In the genomic region with DNA sequence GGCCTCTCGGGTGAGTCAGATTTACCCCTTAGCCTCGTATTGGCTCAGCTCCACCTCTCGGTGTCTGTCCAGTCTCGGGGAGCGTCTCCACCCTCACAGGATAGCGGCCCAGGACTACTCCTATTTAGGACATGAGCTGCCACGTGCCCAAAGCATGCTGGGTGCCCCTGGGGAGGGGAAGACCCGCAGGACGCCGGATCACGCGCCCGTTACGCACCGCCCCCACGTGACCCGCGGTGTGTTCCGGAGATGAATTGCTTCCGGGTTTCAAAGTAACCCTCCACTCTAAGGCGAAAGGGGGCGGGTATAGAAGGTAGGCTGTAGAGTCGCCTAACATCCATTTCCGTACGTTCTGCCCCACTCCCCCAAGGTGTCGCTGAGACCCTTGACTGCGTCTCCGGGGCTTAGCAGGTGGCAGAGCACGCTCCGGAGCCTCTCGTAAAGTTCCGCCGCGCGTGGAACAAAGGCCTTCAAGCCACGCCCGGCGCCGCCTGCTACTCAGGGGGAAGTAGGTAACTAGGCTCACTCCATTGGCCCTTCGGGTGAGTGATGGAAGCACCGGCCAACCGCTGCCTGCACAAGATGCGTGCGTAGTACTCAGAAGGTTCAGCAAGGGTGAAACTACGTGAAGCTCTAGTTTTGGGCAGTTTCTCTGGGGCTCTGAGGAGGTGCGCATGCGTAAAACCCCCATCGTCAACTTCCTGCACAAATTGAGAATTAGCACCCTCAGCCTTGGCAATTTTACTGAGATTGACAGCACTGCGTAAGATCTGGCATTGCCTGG, we compare ENCODE assay signal across 8 mouse cellular contexts. TPM values are rescaled to one million over a fixed set of nuclear protein-coding genes. Genes with fewer than 3 reads are reported as not detected.
DNase-seq lines count a peak whose midpoint lies in the region; ATAC-seq lines count a peak whose summit lies in the region.

No protein-coding gene starts in this region.

- H3K36me3 ChIP-seq in heart, embryonic 13.5 days = peaks cover 27% of the 10 kb centered on the region
- peaks cover 20% of the 10 kb centered on the region for H3K36me3 ChIP-seq in liver, embryonic 12.5 days
- H3K36me3 ChIP-seq in stomach, embryonic 15.5 days = peaks cover 11% of the 10 kb centered on the region; the same call in 1 of the 2 replicates

- DNase-seq in CD4-positive, CD25-positive, alpha-beta regulatory T cell, adult 2 months (ENCODE audit: low read depth, low spot score) = peak; percentile 99
- DNase-seq in fat pad, adult 2 months (ENCODE audit: extremely low read depth, low read depth, low spot score) = peak; percentile 92
- peak; percentile 100 for DNase-seq in kidney, postnatal 10 days
- peak; percentile 99 for DNase-seq in natural killer cell, adult 2 months (ENCODE audit: low spot score in 2 of 2)

- ATAC-seq in heart, embryonic 13.5 days (ENCODE audit: extremely low read depth, insufficient number of reproducible peaks, low FRiP score, low TSS enrichment) = peak; percentile 94
- ATAC-seq in liver, embryonic 12.5 days = peak; percentile 99
- peak; percentile 99 for ATAC-seq in stomach, embryonic 15.5 days (ENCODE audit: insufficient read depth, low FRiP score, low read depth)

- peak overlapping the region; percentile 100 for H3K27ac ChIP-seq in brown adipose tissue, adult 24 weeks (replicated peaks; ENCODE audit: low read depth, low read length)
- peak overlapping the region; percentile 98 for H3K27ac ChIP-seq in heart, embryonic 13.5 days (replicated peaks)
- H3K27ac ChIP-seq in liver, embryonic 12.5 days = peak overlapping the region; percentile 90
- peak overlapping the region; percentile 98 for H3K27ac ChIP-seq in stomach, embryonic 15.5 days

- peaks cover 2% of the 10 kb centered on the region for H3K4me1 ChIP-seq in brown adipose tissue, adult 24 weeks (ENCODE audit: control insufficient read depth, insufficient read depth, insufficient read length, low read length)
- peaks cover 23% of the 10 kb centered on the region for H3K4me1 ChIP-seq in heart, embryonic 13.5 days
- H3K4me1 ChIP-seq in liver, embryonic 12.5 days = peaks cover 11% of the 10 kb centered on the region
- peaks cover 7% of the 10 kb centered on the region; the same call in 1 of the 2 replicates for H3K4me1 ChIP-seq in stomach, embryonic 15.5 days

- peak overlapping the region; percentile 88 for H3K9ac ChIP-seq in heart, embryonic 13.5 days
- H3K9ac ChIP-seq in liver, embryonic 12.5 days = peak overlapping the region; percentile 76
- peak overlapping the region; percentile 51; the same call in 1 of the 2 replicates for H3K9ac ChIP-seq in stomach, embryonic 15.5 days

- H3K4me2 ChIP-seq in heart, embryonic 13.5 days = peak overlapping the region; percentile 71
- peak overlapping the region; percentile 81 for H3K4me2 ChIP-seq in liver, embryonic 12.5 days
- peak overlapping the region; percentile 52 for H3K4me2 ChIP-seq in stomach, embryonic 15.5 days

- WGBS in heart, embryonic 13.5 days = under 1% methylated on average over 49 of the region's 49 CpGs
- WGBS in liver, embryonic 12.5 days (ENCODE audit: insufficient replicate concordance) = under 1% methylated on average over 49 of the region's 49 CpGs
- under 1% methylated on average over 49 of the region's 49 CpGs for WGBS in stomach, embryonic 15.5 days

- H3K9me3 ChIP-seq in heart, embryonic 13.5 days = no peaks in the 10 kb centered on the region
- no peaks in the 10 kb centered on the region for H3K9me3 ChIP-seq in liver, embryonic 12.5 days (replicated peaks)
- no peaks in the 10 kb centered on the region for H3K9me3 ChIP-seq in stomach, embryonic 15.5 days

- H3K27me3 ChIP-seq in heart, embryonic 13.5 days (replicated peaks) = peaks cover 17% of the 10 kb centered on the region
- peaks cover 4% of the 10 kb centered on the region; the same call in 1 of the 2 replicates for H3K27me3 ChIP-seq in liver, embryonic 12.5 days (replicated peaks)
- no peaks in the 10 kb centered on the region for H3K27me3 ChIP-seq in stomach, embryonic 15.5 days (replicated peaks)

- peak overlapping the region; percentile 80 for H3K4me3 ChIP-seq in brown adipose tissue, adult 24 weeks (ENCODE audit: insufficient read depth, low read depth, low read length)
- H3K4me3 ChIP-seq in heart, embryonic 13.5 days = peak overlapping the region; percentile 68
- peak overlapping the region; percentile 70 for H3K4me3 ChIP-seq in liver, embryonic 12.5 days
- peak overlapping the region; percentile 58 for H3K4me3 ChIP-seq in stomach, embryonic 15.5 days (replicated peaks)

RNA-seq across cellular contexts. Expression of a gene that starts 35.6 kb away (rescaled TPM):
- 34.8 and 50.0 TPM in 2 replicates for polyA plus RNA-seq in brown adipose tissue, adult 24 weeks (2012; ENCODE audit: insufficient read depth, insufficient read length, missing spikeins)
- polyA plus RNA-seq in heart, embryonic 13.5 days (2015; fragmentation: Nextera tagmentation; extraction: Ambion mirVana) = 35.5 and 37.1 TPM in 2 replicates
- polyA plus RNA-seq in liver, embryonic 12.5 days (2016; fragmentation: Nextera tagmentation; extraction: Ambion mirVana) = 12.1 and 13.6 TPM in 2 replicates
- polyA plus RNA-seq in stomach, embryonic 15.5 days (2015; fragmentation: Nextera tagmentation; extraction: Ambion mirVana) = 17.7 and 19.9 TPM in 2 replicates

Comparison
In these comparisons a context has a peak if more than half of its experiments do, and no peak if none do; other contexts are left out.
1. Peak in every context shown above with its lines: DNase-seq, ATAC-seq, H3K4me3 ChIP-seq and H3K27ac ChIP-seq.